Mouse (Mus musculus): ENCODE data around the gene Ube2q1. TPM values are rescaled to one million over a fixed set of nuclear protein-coding genes. Genes with fewer than 3 reads are reported as not detected.

Gene Ube2q1
- total and polyA plus RNA-seq, 3 experiments, result 14.6 to 25.5 (median 24.0) TPM

GRCm38 (mm10) chr3:89826295-89826694, 52.9 kb downstream of the Ube2q1 start:
- Histone ChIP-seq H3K4me3 (no peak overlapping the region), H3K36me3 (ENCODE audit: control insufficient read depth, insufficient read depth, low read length) (no peaks in the 10 kb centered on the region), H3K4me1 (ENCODE audit: control insufficient read depth, insufficient read depth, low read length) (no peaks in the 10 kb centered on the region), H3K27me3 (ENCODE audit: control insufficient read depth, insufficient read depth, low read length) (peaks cover 3% of the 10 kb centered on the region; the same call in 1 of the 2 replicates), H3K27ac (no peak overlapping the region), H3K9ac (ENCODE audit: low read depth, low read length) (no peak overlapping the region), H3K79me2 (replicated peaks; ENCODE audit: control insufficient read depth, insufficient read depth, low read length) (no peaks in the 10 kb centered on the region)
- TF ChIP-seq POLR2A (IDR thresholded peaks at IDR 0.05; ENCODE audit: insufficient read depth, low read depth, low read length), result no peak
- TF ChIP-seq EP300 (IDR thresholded peaks at IDR 0.05; ENCODE audit: insufficient read depth, low read depth, low read length), result no peak
- no peak for TF ChIP-seq CTCF (IDR thresholded peaks at IDR 0.05)
- WGBS, result 83% methylated on average over 3 of the region's 3 CpGs
- intact Hi-C loops (cut with DNase I), result no loop called here
- DNase-seq, result no peak

GRCm38 (mm10) chr3:89830815-89831591, 57.6 kb downstream of the Ube2q1 start, which contains the start of gene She:
Gene She, plus strand, starts transcription at chr3:89831370.
- H3K27me3 ChIP-seq (ENCODE audit: control insufficient read depth, insufficient read depth, low read length), result peaks cover 5% of the 10 kb centered on the region; the same call in 1 of the 2 replicates
- WGBS, result under 1% methylated on average over 94 of the region's 96 CpGs
- H3K4me1 ChIP-seq (ENCODE audit: control insufficient read depth, insufficient read depth, low read length), result peaks cover 9% of the 10 kb centered on the region
- peak; percentile 70 to 79 for DNase-seq
- peak within 1 kb of the TSS; percentile 74 for H3K4me3 ChIP-seq
- intact Hi-C loops (cut with DNase I), result no loop called here
- H3K79me2 ChIP-seq (replicated peaks; ENCODE audit: control insufficient read depth, insufficient read depth, low read length), result no peaks in the 10 kb centered on the region
- H3K27ac ChIP-seq, result peak within 1 kb of the TSS; percentile 92
- H3K9ac ChIP-seq (ENCODE audit: low read depth, low read length), result peak within 1 kb of the TSS; percentile 93
- peaks cover 10% of the 10 kb centered on the region; the same call in 1 of the 2 replicates for H3K36me3 ChIP-seq (ENCODE audit: control insufficient read depth, insufficient read depth, low read length)
- TF ChIP-seq POLR2A (IDR thresholded peaks at IDR 0.05; ENCODE audit: insufficient read depth, low read depth, low read length) (no peak), CTCF (IDR thresholded peaks at IDR 0.05) (peak; percentile 33), EP300 (IDR thresholded peaks at IDR 0.05; ENCODE audit: insufficient read depth, low read depth, low read length) (no peak)

Other genes with a start within 250 kb of the Ube2q1 start
- 10 to 100 TPM; 10.8 to 13.1 TPM for gene Adar, start 58.6 kb upstream of the Ube2q1 start, total RNA-seq (2021)
- gene Adar, start 58.6 kb upstream of the Ube2q1 start, polyA plus RNA-seq (2012; rRNA removed), result 12.8 and 15.8 TPM in 2 replicates
- gene Chrnb2, start 9.0 kb upstream of the Ube2q1 start, total RNA-seq (2021), result under 1 TPM; 0.14 to 0.16 TPM
- 0.35 and 0.61 TPM in 2 replicates for gene Chrnb2, start 9.0 kb upstream of the Ube2q1 start, polyA plus RNA-seq (2012; rRNA removed)
- 10 to 100 TPM; 12.3 to 13.3 TPM for gene She, start 57.8 kb downstream of the Ube2q1 start, total RNA-seq (2021)
- gene She, start 57.8 kb downstream of the Ube2q1 start, polyA plus RNA-seq (2012; rRNA removed), result 3.4 and 7.7 TPM in 2 replicates
- gene Il6ra, start 139.6 kb downstream of the Ube2q1 start, total RNA-seq (2021), result 1 to 10 TPM; 4.3 to 4.8 TPM
- 2.5 and 2.8 TPM in 2 replicates for gene Il6ra, start 139.6 kb downstream of the Ube2q1 start, polyA plus RNA-seq (2012; rRNA removed)
- gene Atp8b2, start 189.9 kb downstream of the Ube2q1 start, total RNA-seq (2021), result 10 to 100 TPM; 15.7 to 18.0 TPM
- gene Atp8b2, start 189.9 kb downstream of the Ube2q1 start, polyA plus RNA-seq (2012; rRNA removed), result 27.3 and 50.1 TPM in 2 replicates
- 10 to 100 TPM; 40.1 to 48.2 TPM for gene Hax1, start 225.2 kb downstream of the Ube2q1 start, total RNA-seq (2021)
- gene Hax1, start 225.2 kb downstream of the Ube2q1 start, polyA plus RNA-seq (2012; rRNA removed), result 32.5 and 54.3 TPM in 2 replicates